In genomic region chr6:120211536-120211935, GRCm38 (mm10) we compare ENCODE assay signal across 12 mouse cellular contexts.
"Had no signal": no experiment of that assay in that cellular context is flagged by ENCODE, and none has a peak within 500 bp of the region (broad histone marks: within the 10 kb centered on the region; RNA-seq: fewer than 3 reads in every experiment).

No protein-coding gene starts in this region.

- H3K4me3 ChIP-seq: left cerebral cortex, adult 2 months; limb, embryonic 15.5 days; midbrain, embryonic 10.5 days; midbrain, embryonic 15.5 days; neural tube, embryonic 12.5 days had no signal

- DNase-seq: kidney, adult 8-10 months; kidney, postnatal 25 days; lung, adult 2 months; lung, postnatal 36 days; thymus, adult 2 months; thymus, postnatal 36 days had no signal

- H3K27ac ChIP-seq: left cerebral cortex, adult 2 months; limb, embryonic 15.5 days; midbrain, embryonic 10.5 days; midbrain, embryonic 15.5 days; neural tube, embryonic 12.5 days had no signal

- H3K4me1 ChIP-seq: limb, embryonic 15.5 days; midbrain, embryonic 10.5 days; midbrain, embryonic 15.5 days; neural tube, embryonic 12.5 days had no signal

- H3K27me3 ChIP-seq: limb, embryonic 15.5 days; midbrain, embryonic 15.5 days; neural tube, embryonic 12.5 days had no signal

- ATAC-seq: lung, postnatal 0 days; midbrain, embryonic 15.5 days had no signal

- H3K9me3 ChIP-seq: limb, embryonic 15.5 days; midbrain, embryonic 10.5 days; midbrain, embryonic 15.5 days; neural tube, embryonic 12.5 days had no signal

- H3K9ac ChIP-seq: limb, embryonic 15.5 days; midbrain, embryonic 15.5 days; neural tube, embryonic 12.5 days had no signal

- H3K36me3 ChIP-seq: limb, embryonic 15.5 days; midbrain, embryonic 10.5 days; midbrain, embryonic 15.5 days; neural tube, embryonic 12.5 days had no signal

- H3K4me2 ChIP-seq: limb, embryonic 15.5 days; midbrain, embryonic 15.5 days; neural tube, embryonic 12.5 days had no signal
